Mouse (Mus musculus) adrenal gland, adult 8-10 months (tissue): Measurements from ENCODE around the gene Olfr1480. TPM values are rescaled to one million over a fixed set of nuclear protein-coding genes. Genes with fewer than 3 reads are reported as not detected.

ENCODE experiments used
- DNase-seq: peaks from one replicate; pipeline ENCODE4 v3.0.0; 2022
- total RNA-seq, 4 experiments: library from RNA; stranded (reverse); gene quantifications; 2 replicates each; pipeline ENCODE4 v1.2.4; 2022

Gene Olfr1480
- total RNA-seq: not detected

- no peak for DNase-seq
Observed at GRCm38 (mm10) chr19:13527613-13528012, at the start of gene Olfr1480. Olfr1480 (plus strand) TSS chr19:13527913.

- DNase-seq: no peak
Observed at GRCm38 (mm10) chr19:13480096-13480495, 47.6 kb upstream of the Olfr1480 start, which contains the start of gene Olfr1475. Olfr1475 (minus strand) TSS chr19:13480196.

GRCm38 (mm10) chr19:13500246-13500645, 27.5 kb upstream of the Olfr1480 start, which contains the start of gene Olfr1477:
Olfr1477 (plus strand) TSS chr19:13500546.
- no peak for DNase-seq

Other genes with a start within 250 kb of the Olfr1480 start
- gene Olfr1465, start 212.4 kb upstream of the Olfr1480 start, total RNA-seq: not detected
- gene Olfr1466, start 189.1 kb upstream of the Olfr1480 start, total RNA-seq: not detected
- not detected for gene Olfr1467, start 165.7 kb upstream of the Olfr1480 start, total RNA-seq
- gene Olfr1469, start 120.1 kb upstream of the Olfr1480 start, total RNA-seq: not detected
- not detected for gene Olfr1471, start 84.5 kb upstream of the Olfr1480 start, total RNA-seq
- gene Olfr1472, start 71.8 kb upstream of the Olfr1480 start, total RNA-seq: not detected
- not detected for gene Olfr1474, start 58.3 kb upstream of the Olfr1480 start, total RNA-seq
- gene Olfr1475, start 47.7 kb upstream of the Olfr1480 start, total RNA-seq: not detected
- not detected for gene Olfr1477, start 27.4 kb upstream of the Olfr1480 start, total RNA-seq
- not detected for gene Olfr1484, start 55.6 kb downstream of the Olfr1480 start, total RNA-seq
- not detected for gene Olfr1487, start 89.5 kb downstream of the Olfr1480 start, total RNA-seq
- gene Olfr1489, start 103.7 kb downstream of the Olfr1480 start, total RNA-seq: not detected
- not detected for gene Olfr1490, start 123.2 kb downstream of the Olfr1480 start, total RNA-seq
- not detected for gene Olfr1491, start 169.4 kb downstream of the Olfr1480 start, total RNA-seq
- gene Olfr1493-ps1, start 195.4 kb downstream of the Olfr1480 start, total RNA-seq: not detected
- not detected for gene Olfr1494, start 211.8 kb downstream of the Olfr1480 start, total RNA-seq
- gene Olfr1495, start 236.7 kb downstream of the Olfr1480 start, total RNA-seq: not detected
- gene Olfr1496, start 250.0 kb downstream of the Olfr1480 start, total RNA-seq: not detected